In genomic region chr2:164103501-164103900, GRCm38 (mm10) we compare ENCODE assay signal across 8 mouse cellular contexts. TPM values are rescaled to one million over a fixed set of nuclear protein-coding genes. Genes with fewer than 3 reads are reported as not detected.
A peak's percentile ranks its signal among the peaks of the same experiment; 100 is the strongest.
DNase-seq lines count a peak whose midpoint lies in the region; ATAC-seq and TF ChIP-seq lines count a peak whose summit lies in the region.

No protein-coding gene starts in this region.

- H3K4me3 ChIP-seq in kidney, embryonic 16.5 days (ENCODE audit: low read length): no peak overlapping the region
- no peak overlapping the region for H3K4me3 ChIP-seq in stomach, postnatal 0 days (ENCODE audit: low read depth, low read length)

- ATAC-seq in kidney, embryonic 16.5 days (ENCODE audit: low FRiP score, low TSS enrichment): no peak
- ATAC-seq in stomach, postnatal 0 days (ENCODE audit: low FRiP score, low TSS enrichment): no peak

- no peaks in the 10 kb centered on the region for H3K27me3 ChIP-seq in kidney, embryonic 16.5 days (ENCODE audit: insufficient read depth, low read length)
- no peaks in the 10 kb centered on the region for H3K27me3 ChIP-seq in stomach, postnatal 0 days (ENCODE audit: control insufficient read depth, insufficient read depth, low read length)

- peak; percentile 14 for DNase-seq in kidney, adult 11 months
- peak; percentile 31 for DNase-seq in ES-CJ7 (ENCODE audit: low read depth, low spot score)
- peak; percentile 36 for DNase-seq in brain, embryonic 18.5 days (ENCODE audit: low read depth, low spot score)
- peak; percentile 61 for DNase-seq in forelimb bud, embryonic 11.5 days (ENCODE audit: low read depth, low spot score)
- DNase-seq in kidney, postnatal 4 days: peak; percentile 79 to 80
- peak; percentile 65 for DNase-seq in lung, postnatal 25 days (ENCODE audit: low spot score)
- peak; percentile 63 for DNase-seq in stomach, postnatal 0 days (ENCODE audit: low spot score)

- H3K9ac ChIP-seq in kidney, embryonic 16.5 days (replicated peaks; ENCODE audit: low read length): no peak overlapping the region
- no peak overlapping the region for H3K9ac ChIP-seq in stomach, postnatal 0 days (ENCODE audit: low read length)

- H3K4me2 ChIP-seq in kidney, embryonic 16.5 days (replicated peaks; ENCODE audit: low read depth, low read length): no peak overlapping the region
- H3K4me2 ChIP-seq in stomach, postnatal 0 days (replicated peaks; ENCODE audit: low read depth): no peak overlapping the region

- no peak for TF ChIP-seq EP300 in stomach, postnatal 0 days (optimal IDR thresholded peaks at IDR 0.05)

- peak; percentile 91 for TF ChIP-seq CTCF in stomach, postnatal 0 days (IDR thresholded peaks at IDR 0.05; ENCODE audit: low read depth)

- WGBS in kidney, embryonic 16.5 days: 29% methylated on average over 4 of the region's 4 CpGs
- 28% methylated on average over 4 of the region's 4 CpGs for WGBS in stomach, postnatal 0 days

- H3K27ac ChIP-seq in kidney, embryonic 16.5 days (ENCODE audit: low read length): no peak overlapping the region
- no peak overlapping the region for H3K27ac ChIP-seq in stomach, postnatal 0 days (replicated peaks)

- peaks cover 38% of the 10 kb centered on the region for H3K36me3 ChIP-seq in kidney, embryonic 16.5 days (ENCODE audit: insufficient read depth, low read length)
- H3K36me3 ChIP-seq in stomach, postnatal 0 days (ENCODE audit: control insufficient read depth, insufficient read depth, low read length): peaks cover 12% of the 10 kb centered on the region

- no peaks in the 10 kb centered on the region for H3K9me3 ChIP-seq in kidney, embryonic 16.5 days (ENCODE audit: low read length)
- no peaks in the 10 kb centered on the region for H3K9me3 ChIP-seq in stomach, postnatal 0 days (ENCODE audit: control insufficient read depth, low read length)

- no peaks in the 10 kb centered on the region for H3K4me1 ChIP-seq in kidney, embryonic 16.5 days (ENCODE audit: insufficient read depth, low read length)
- H3K4me1 ChIP-seq in stomach, postnatal 0 days (replicated peaks; ENCODE audit: control insufficient read depth, insufficient read depth): no peaks in the 10 kb centered on the region

RNA-seq across cellular contexts. Expression of gene Tomm34, which starts 32.5 kb away (rescaled TPM):
- polyA plus RNA-seq in kidney, embryonic 16.5 days (2015; fragmentation: Nextera tagmentation; extraction: Ambion mirVana): 66.5 and 70.0 TPM in 2 replicates
- polyA plus RNA-seq in stomach, postnatal 0 days (2015; fragmentation: Nextera tagmentation; extraction: Ambion mirVana): 20.5 and 22.4 TPM in 2 replicates

RNA-seq across cellular contexts. Expression of gene Stk4, which starts 33.4 kb away (rescaled TPM):
- polyA plus RNA-seq in kidney, embryonic 16.5 days (2015; fragmentation: Nextera tagmentation; extraction: Ambion mirVana): 22.8 and 25.2 TPM in 2 replicates
- polyA plus RNA-seq in stomach, postnatal 0 days (2015; fragmentation: Nextera tagmentation; extraction: Ambion mirVana): 11.9 and 13.6 TPM in 2 replicates

Comparison
In these comparisons a context has a peak if more than half of its experiments do, and no peak if none do; other contexts are left out.
1. DNase-seq: peak in every context shown above with its lines; median percentile 80 in kidney, postnatal 4 days; 65 in lung, postnatal 25 days; 63 in stomach, postnatal 0 days; 61 in forelimb bud, embryonic 11.5 days; 36 in brain, embryonic 18.5 days; 31 in ES-CJ7; 14 in kidney, adult 11 months.